Mouse (Mus musculus) bone marrow, adult 2 months (tissue): ENCODE results near the gene Fads1.

Experiments
- CTCF ChIP-seq: fragments of 200-500 bp; IDR thresholded peaks from 2 replicates; pipeline ENCODE4 v1.5.1; 2011; ENCODE audit warnings: low read length, control low read depth; ENCODE audit not compliant: control insufficient read depth, insufficient read depth
- POLR2A ChIP-seq: fragments of 200-500 bp; IDR thresholded peaks from 2 replicates; pipeline ENCODE4 v1.6.1; 2011; ENCODE audit warnings: low read depth, mild to moderate bottlenecking, control low read depth, low read length, borderline replicate concordance; ENCODE audit not compliant: control insufficient read depth

- no peak for TF ChIP-seq POLR2A
- no peak for TF ChIP-seq CTCF
Measured at GRCm38 (mm10) chr19:10186569-10186968, 3.9 kb downstream of the Fads1 start.
